Mouse (Mus musculus): ENCODE measurements at regions not wholly inside any gene's neighbourhood (a gene's known extent, or its start where the extent isn't known, plus 50 kb on each side); places are given as distances from the start of the nearest gene placed in this dataset.
A peak's percentile ranks its signal among the peaks of the same experiment; 100 is the strongest.
"Not testable (repeated sequence)": the region's sequence is repeated elsewhere in the genome, so short reads cannot be mapped to it uniquely, and the experiment has no call there.

DNA sequence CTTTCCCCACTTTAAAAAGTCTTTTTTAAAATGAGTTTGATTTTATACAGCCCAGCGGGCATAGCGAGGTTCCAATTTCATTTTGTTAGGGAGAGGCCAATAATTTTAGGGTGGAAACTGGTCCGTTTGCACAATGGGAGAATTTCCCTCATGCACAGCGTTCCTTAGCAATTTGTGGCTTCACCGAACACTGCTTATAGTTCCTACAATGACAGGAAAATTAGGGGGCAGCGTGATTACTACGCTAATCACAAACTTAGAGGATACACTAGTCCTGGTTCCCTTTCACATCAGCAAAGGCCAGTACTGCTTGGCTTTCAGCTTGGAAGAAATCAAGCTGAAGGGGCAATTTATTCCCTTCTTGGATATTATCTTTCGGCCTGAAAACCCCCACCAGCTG, 745.1 kb upstream of the Gm19410 start:
- no peak for DNase-seq (ENCODE audit: extremely low spot score in 1 of 2, low spot score in 1 of 2)

GRCm38 (mm10) chr8:35022649-35023048, 742.9 kb upstream of the Gm19410 start:
- no peak for DNase-seq (ENCODE audit: extremely low spot score in 1 of 2, low spot score in 1 of 2)

DNA sequence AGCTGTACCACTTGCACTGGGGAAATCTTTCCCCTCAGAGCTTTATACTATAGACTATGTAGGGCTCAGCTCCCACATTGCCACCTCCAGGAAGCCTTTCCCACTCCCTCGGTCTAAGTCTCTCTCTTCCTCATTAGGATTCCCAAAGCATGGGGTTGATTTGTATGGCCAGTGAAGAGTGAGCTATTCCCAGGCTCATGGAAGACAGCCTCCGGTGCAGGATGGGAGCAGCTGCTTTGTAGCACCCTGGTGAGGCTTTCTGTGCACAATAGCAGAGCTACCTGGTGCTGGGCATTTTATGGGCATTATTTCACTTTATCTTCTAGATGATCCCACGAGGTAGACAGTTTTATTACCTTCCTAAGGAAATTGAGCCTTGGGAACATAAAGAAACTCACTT, 717.8 kb upstream of the Gm19410 start:
- DNase-seq (ENCODE audit: extremely low spot score in 1 of 2, low spot score in 1 of 2), result no peak

GRCm38 (mm10) chr8:35053444-35053843, 712.1 kb upstream of the Gm19410 start:
- DNase-seq (ENCODE audit: extremely low spot score in 1 of 2, low spot score in 1 of 2), result no peak

DNA sequence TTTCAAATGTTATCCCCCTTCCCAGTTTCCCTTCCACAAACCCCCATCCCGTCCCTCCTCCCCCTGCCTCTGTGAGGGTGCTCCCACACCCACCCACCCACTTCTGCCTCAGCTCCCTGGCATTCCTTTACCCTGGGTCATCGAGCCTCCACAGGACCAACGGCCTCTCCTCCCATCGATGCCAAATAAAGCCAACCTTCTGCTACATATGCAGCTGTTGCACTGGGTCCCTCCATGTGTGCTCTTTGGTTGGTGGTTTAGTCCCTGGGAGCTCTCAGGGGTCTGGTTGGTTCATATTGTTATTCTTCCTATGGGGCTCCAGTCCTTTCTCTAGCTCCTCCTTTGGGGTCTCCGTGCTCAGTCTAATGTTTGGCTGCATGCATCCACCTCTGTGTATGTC, 704.5 kb upstream of the Gm19410 start:
- DNase-seq (ENCODE audit: extremely low spot score in 1 of 2, low spot score in 1 of 2), result no peak

DNA sequence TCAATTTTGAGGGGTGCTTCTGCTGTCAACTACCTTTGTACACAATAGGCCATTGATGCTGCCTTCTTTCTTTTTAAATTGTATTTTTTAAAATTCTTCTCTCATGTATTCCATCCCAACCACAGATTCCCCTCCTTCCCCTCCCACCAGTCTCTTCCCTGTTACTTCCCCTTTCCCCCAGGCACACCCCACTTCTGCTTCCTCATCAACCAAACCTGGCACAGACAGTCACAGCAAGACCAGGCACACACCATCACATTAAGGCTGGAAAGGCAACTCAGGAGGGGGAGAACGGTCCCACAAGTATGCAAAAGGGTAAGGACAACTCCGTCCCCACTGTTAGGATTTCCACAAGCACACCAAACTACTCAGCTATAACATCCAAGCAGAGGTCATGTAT, 697.4 kb upstream of the Gm19410 start:
- no peak for DNase-seq (ENCODE audit: extremely low spot score in 1 of 2, low spot score in 1 of 2)

DNA sequence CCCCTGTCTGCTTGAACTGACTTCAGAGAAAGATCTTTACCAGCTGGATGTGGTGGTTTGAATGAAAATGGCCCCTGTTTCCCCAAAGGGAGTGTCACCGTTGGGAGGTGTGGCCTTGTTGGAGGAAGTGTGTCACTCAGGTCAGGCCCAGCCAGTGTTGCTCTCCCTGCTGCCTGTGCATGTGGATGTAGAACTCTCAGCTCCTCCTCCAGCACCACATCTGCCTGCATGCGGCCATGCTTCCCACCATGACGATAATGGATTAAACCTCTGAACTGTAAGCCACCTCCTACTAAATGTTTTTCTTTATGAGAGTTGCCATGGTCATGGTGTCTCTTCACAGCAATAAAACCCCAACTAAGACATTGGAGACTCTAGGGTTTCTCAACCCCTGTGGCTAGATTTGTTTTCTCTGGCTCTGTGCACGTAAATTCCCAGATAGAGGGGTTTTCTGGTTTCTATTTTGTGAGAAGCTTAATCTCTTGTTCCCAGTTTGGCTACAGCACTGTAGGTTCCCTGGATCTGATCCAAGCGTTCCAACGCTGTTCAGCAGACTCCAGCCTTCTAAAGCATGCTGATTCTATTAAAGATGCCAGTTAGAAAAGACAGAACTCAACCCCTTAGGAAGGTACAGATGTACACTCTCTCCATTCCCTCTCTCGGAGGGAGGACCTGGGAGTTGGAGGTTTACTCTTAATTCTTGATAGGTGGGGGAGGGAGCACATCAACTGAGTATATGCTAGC, 695.2 kb upstream of the Gm19410 start:
- DNase-seq (ENCODE audit: extremely low spot score in 1 of 2, low spot score in 1 of 2), result peak; percentile 9 to 15

DNA sequence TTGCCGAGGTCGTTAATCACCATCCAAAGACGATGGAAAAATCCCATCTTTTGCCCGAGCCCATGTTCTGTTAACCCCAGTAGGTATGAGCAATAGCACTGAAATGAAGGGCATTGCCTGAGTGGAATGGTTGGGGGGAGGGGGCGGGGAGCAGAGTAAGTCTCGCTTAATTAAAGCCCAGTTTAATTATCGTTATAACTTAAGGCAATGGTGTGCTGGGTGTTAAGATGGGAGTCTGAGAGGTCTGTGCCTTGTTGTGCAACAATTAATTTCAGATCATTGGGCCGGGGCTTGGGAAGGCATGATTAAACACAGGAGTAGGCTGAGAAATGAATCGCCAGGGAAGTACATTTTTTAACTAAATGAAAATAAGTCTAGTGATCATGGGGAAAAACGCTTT, 689.6 kb upstream of the Gm19410 start:
- DNase-seq (ENCODE audit: extremely low spot score in 1 of 2, low spot score in 1 of 2), result no peak

- no peak for DNase-seq (ENCODE audit: extremely low spot score in 1 of 2, low spot score in 1 of 2)
Measured at GRCm38 (mm10) chr8:35083161-35083560, 682.4 kb upstream of the Gm19410 start.

DNA sequence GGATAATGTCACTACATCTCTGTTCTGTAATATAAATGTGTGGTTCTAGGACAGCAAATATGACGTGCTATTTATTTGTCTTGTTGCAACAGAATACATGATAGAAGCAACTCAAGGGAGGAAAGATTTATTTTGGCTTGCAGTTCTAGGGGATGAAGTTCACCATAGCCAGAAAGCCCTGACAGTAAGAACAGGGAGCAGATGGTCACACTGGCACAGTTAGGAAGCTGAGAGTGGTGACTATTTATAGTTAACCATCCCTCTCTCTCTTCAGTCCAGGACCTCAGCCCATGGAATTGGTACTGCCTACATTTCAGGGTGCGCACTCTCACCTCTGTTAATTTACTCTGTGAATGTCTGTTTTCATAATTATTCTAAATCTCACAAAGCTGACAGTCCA, 678.5 kb upstream of the Gm19410 start:
- DNase-seq (ENCODE audit: extremely low spot score in 1 of 2, low spot score in 1 of 2), result no peak

GRCm38 (mm10) chr8:35088380-35089244, 677.0 kb upstream of the Gm19410 start:
- DNase-seq (ENCODE audit: extremely low spot score in 1 of 2, low spot score in 1 of 2), result no peak

DNA sequence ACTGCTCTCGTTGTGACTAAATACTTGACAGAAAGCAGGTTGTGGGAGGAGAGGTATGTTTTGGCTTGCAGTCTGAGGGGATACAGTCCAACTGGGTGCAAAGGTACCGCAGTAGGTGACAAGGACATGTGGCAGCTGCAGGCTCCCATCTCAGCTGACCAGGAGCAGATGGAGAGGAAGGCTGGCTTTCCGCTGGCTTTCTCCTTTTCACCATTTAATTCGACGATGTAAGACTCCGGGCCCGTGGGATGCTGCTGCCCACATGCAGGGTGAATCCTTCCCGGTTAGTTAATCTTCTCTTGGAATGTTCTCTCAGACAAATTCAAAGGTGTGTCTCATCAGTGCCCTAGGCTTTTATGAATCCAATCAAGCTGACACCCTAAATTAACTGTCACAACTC, 676.1 kb upstream of the Gm19410 start:
- no peak for DNase-seq (ENCODE audit: extremely low spot score in 1 of 2, low spot score in 1 of 2)

GRCm38 (mm10) chr8:35101701-35102100, 663.9 kb upstream of the Gm19410 start:
- no peak for DNase-seq (ENCODE audit: extremely low spot score in 1 of 2, low spot score in 1 of 2)

- not testable (repeated sequence) for DNase-seq (ENCODE audit: extremely low spot score in 1 of 2, low spot score in 1 of 2)
Measured at GRCm38 (mm10) chr8:35102102-35102501, 663.5 kb upstream of the Gm19410 start.

DNA sequence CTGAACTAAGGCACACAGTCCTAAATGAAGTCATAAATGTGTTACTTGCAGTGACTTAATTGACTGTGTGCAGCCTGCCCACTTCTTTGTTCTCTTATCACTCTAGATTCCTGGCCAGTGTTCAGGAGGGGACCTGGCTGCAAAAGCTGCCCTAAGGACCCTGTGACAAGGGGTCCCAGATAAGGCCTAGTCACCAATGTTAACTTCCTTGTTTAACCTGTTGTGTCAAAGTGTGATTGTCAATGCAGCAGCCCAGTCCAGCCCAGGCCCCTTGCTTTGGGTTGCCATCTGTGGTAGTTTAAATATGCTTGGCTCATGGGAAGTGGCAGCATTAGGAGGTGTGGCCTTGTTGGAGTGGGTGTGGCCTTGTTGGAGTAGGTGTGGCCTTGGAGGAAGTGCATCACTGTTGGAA, 661.1 kb upstream of the Gm19410 start:
- not testable (repeated sequence) for DNase-seq (ENCODE audit: extremely low spot score in 1 of 2, low spot score in 1 of 2)

- DNase-seq (ENCODE audit: extremely low spot score in 1 of 2, low spot score in 1 of 2), result no peak
Measured at GRCm38 (mm10) chr8:35109506-35110217, 655.9 kb upstream of the Gm19410 start.

- DNase-seq (ENCODE audit: extremely low spot score in 1 of 2, low spot score in 1 of 2), result no peak
Measured at GRCm38 (mm10) chr8:35110286-35110685, 655.3 kb upstream of the Gm19410 start.

- no peak for DNase-seq (ENCODE audit: extremely low spot score in 1 of 2, low spot score in 1 of 2)
Measured at GRCm38 (mm10) chr8:35111130-35111529, 654.5 kb upstream of the Gm19410 start.

DNA sequence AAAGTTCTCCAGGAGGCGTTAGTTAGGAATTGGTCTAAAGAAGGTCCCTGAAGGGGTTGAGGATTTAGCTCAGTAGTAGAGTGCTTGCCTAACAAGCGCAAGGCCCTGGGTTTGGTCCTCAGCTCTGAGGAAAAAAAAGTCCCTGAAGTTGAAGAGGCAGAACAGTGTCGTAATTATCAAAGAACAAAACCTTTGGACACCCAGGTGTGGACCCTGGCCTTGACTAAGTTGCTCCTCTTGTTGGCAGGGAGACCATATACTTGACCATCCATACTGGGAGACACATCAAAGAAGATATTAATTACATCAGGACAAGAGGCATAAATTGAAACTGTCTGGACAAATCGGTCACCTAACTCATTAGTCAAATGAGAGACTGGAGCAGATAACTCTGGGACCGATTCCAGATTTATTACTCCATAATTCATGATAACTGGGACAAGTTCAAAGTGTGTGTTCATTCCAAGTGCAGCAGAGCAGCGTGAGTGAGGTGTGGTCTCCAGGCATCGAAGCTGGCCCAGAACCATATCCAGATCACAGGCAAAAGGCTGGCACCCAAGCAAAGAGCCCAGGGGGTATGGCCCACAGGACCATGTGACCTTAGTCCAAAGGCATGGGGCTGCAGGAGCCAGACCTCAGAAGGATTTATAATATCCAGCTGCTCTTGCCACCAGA, 652.9 kb upstream of the Gm19410 start:
- no peak for DNase-seq (ENCODE audit: extremely low spot score in 1 of 2, low spot score in 1 of 2)

GRCm38 (mm10) chr8:35114031-35114430, 651.6 kb upstream of the Gm19410 start:
- no peak for DNase-seq (ENCODE audit: extremely low spot score in 1 of 2, low spot score in 1 of 2)

GRCm38 (mm10) chr8:35120612-35121011, 645.0 kb upstream of the Gm19410 start:
- no peak for DNase-seq (ENCODE audit: extremely low spot score in 1 of 2, low spot score in 1 of 2)
